Comparison of ENCODE assay signal across 8 mouse cellular contexts in the genomic region with DNA sequence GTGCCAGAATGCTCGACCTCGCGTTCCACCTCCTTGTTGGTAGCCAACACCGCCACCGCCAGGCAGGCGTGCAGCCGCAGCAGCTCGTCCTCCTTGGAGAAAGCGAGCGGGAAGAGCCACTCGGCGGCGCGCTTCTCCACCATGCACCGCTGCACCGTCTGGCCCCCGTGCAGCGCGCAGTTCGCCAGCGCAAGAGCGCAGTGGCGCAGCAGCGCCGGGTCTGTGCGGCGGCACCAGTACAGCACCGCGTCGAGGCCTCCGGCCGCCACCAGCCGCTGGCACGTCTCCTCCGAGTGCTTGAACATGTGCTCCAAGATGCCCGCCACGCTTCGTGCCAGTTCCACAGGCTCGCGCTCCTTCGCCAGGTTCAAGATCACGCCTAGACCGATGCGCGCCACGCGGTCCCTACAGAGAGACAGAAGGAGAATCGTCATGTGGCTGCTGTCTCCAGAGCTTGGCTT. TPM values are rescaled to one million over a fixed set of nuclear protein-coding genes. Genes with fewer than 3 reads are reported as not detected.
DNase-seq lines count a peak whose midpoint lies in the region; ATAC-seq lines count a peak whose summit lies in the region.

No protein-coding gene starts in this region.

- H3K27ac ChIP-seq in heart, embryonic 13.5 days (replicated peaks): no peak overlapping the region
- H3K27ac ChIP-seq in midbrain, embryonic 12.5 days (replicated peaks): 0 out of 2 replicates have a peak overlapping the region, but pooled peaks have one; percentile 1

- H3K9ac ChIP-seq in heart, embryonic 13.5 days: no peak overlapping the region
- H3K9ac ChIP-seq in midbrain, embryonic 12.5 days (replicated peaks): peak overlapping the region; percentile 48

- ATAC-seq in heart, embryonic 13.5 days (ENCODE audit: extremely low read depth, insufficient number of reproducible peaks, low FRiP score, low TSS enrichment): no peak
- ATAC-seq in midbrain, embryonic 12.5 days (ENCODE audit: low FRiP score, low read depth): peak; percentile 49

- peaks cover 97% of the 10 kb centered on the region for H3K27me3 ChIP-seq in heart, embryonic 13.5 days (replicated peaks)
- H3K27me3 ChIP-seq in midbrain, embryonic 12.5 days: peaks cover 69% of the 10 kb centered on the region

- WGBS in heart, embryonic 13.5 days: 6% methylated on average over 48 of the region's 48 CpGs
- WGBS in midbrain, embryonic 12.5 days: 8% methylated on average over 48 of the region's 48 CpGs

- peak overlapping the region; percentile 61 for H3K4me2 ChIP-seq in heart, embryonic 13.5 days
- peak overlapping the region; percentile 55 for H3K4me2 ChIP-seq in midbrain, embryonic 12.5 days (replicated peaks)

- peaks cover 8% of the 10 kb centered on the region; the same call in 1 of the 2 replicates for H3K4me1 ChIP-seq in heart, embryonic 13.5 days
- peaks cover 13% of the 10 kb centered on the region for H3K4me1 ChIP-seq in midbrain, embryonic 12.5 days

- H3K9me3 ChIP-seq in heart, embryonic 13.5 days: no peaks in the 10 kb centered on the region
- H3K9me3 ChIP-seq in midbrain, embryonic 12.5 days: no peaks in the 10 kb centered on the region

- peak overlapping the region; percentile 40 for H3K4me3 ChIP-seq in heart, embryonic 13.5 days
- H3K4me3 ChIP-seq in midbrain, embryonic 12.5 days: peak overlapping the region; percentile 30

- peak; percentile 42 for DNase-seq in ovary, adult 18-20 months (ENCODE audit: low spot score)
- no peak for DNase-seq in ovary, postnatal 14 days (ENCODE audit: low spot score)
- peak; percentile 71 to 78 for DNase-seq in cerebellum, postnatal 25 days
- peak; percentile 55 to 65 for DNase-seq in layer of hippocampus, postnatal 10 days (ENCODE audit: low spot score in 2 of 2)
- peak; percentile 18 for DNase-seq in thymus, postnatal 0 days (ENCODE audit: low spot score)
- DNase-seq in spleen, postnatal 14 days (ENCODE audit: low spot score in 2 of 2): no peak

- H3K36me3 ChIP-seq in heart, embryonic 13.5 days: no peaks in the 10 kb centered on the region
- H3K36me3 ChIP-seq in midbrain, embryonic 12.5 days: peaks cover 19% of the 10 kb centered on the region

RNA-seq across cellular contexts. Expression of a gene that starts 6.7 kb away (rescaled TPM):
- 0.12 and 0.19 TPM in 2 replicates for polyA plus RNA-seq in heart, embryonic 13.5 days (2015; fragmentation: Nextera tagmentation; extraction: Ambion mirVana)
- 10 to 100 TPM; 55.9 to 59.0 TPM for total RNA-seq in layer of hippocampus, postnatal 10 days (2021)
- polyA plus RNA-seq in midbrain, embryonic 12.5 days (2016; fragmentation: Nextera tagmentation; extraction: Ambion mirVana): 36.4 and 37.0 TPM in 2 replicates
- polyA plus RNA-seq in thymus, postnatal 0 days (2015; fragmentation: Nextera tagmentation; extraction: Ambion mirVana): 0.17 and 0.31 TPM in 2 replicates

RNA-seq across cellular contexts. Expression of a gene that starts 8.1 kb away (rescaled TPM):
- polyA plus RNA-seq in heart, embryonic 13.5 days (2015; fragmentation: Nextera tagmentation; extraction: Ambion mirVana): 2.1 and 9.3 TPM in 2 replicates
- 10 to 100 TPM; 65.7 to 66.3 TPM for total RNA-seq in layer of hippocampus, postnatal 10 days (2021)
- polyA plus RNA-seq in midbrain, embryonic 12.5 days (2016; fragmentation: Nextera tagmentation; extraction: Ambion mirVana): 99.7 and 135 TPM in 2 replicates
- 5.2 and 5.8 TPM in 2 replicates for polyA plus RNA-seq in thymus, postnatal 0 days (2015; fragmentation: Nextera tagmentation; extraction: Ambion mirVana)

RNA-seq across cellular contexts. Expression of a gene that starts 12.4 kb away (rescaled TPM):
- polyA plus RNA-seq in heart, embryonic 13.5 days (2015; fragmentation: Nextera tagmentation; extraction: Ambion mirVana): not detected in 2 replicates
- 1 to 10 TPM; 2.4 to 3.1 TPM for total RNA-seq in layer of hippocampus, postnatal 10 days (2021)
- polyA plus RNA-seq in midbrain, embryonic 12.5 days (2016; fragmentation: Nextera tagmentation; extraction: Ambion mirVana): not detected in 2 replicates
- polyA plus RNA-seq in thymus, postnatal 0 days (2015; fragmentation: Nextera tagmentation; extraction: Ambion mirVana): 0.17 TPM in 1 of 2 replicates, not detected in the other

RNA-seq across cellular contexts. Expression of a gene that starts 21.2 kb away (rescaled TPM):
- polyA plus RNA-seq in heart, embryonic 13.5 days (2015; fragmentation: Nextera tagmentation; extraction: Ambion mirVana): 43.9 and 45.6 TPM in 2 replicates
- 10 to 100 TPM; 34.2 to 40.6 TPM for total RNA-seq in layer of hippocampus, postnatal 10 days (2021)
- polyA plus RNA-seq in midbrain, embryonic 12.5 days (2016; fragmentation: Nextera tagmentation; extraction: Ambion mirVana): 88.5 and 89.7 TPM in 2 replicates
- 53.6 and 54.2 TPM in 2 replicates for polyA plus RNA-seq in thymus, postnatal 0 days (2015; fragmentation: Nextera tagmentation; extraction: Ambion mirVana)

RNA-seq across cellular contexts. Expression of a gene that starts 21.2 kb away (rescaled TPM):
- 139 and 151 TPM in 2 replicates for polyA plus RNA-seq in heart, embryonic 13.5 days (2015; fragmentation: Nextera tagmentation; extraction: Ambion mirVana)
- 100 to 1,000 TPM; 116 to 126 TPM for total RNA-seq in layer of hippocampus, postnatal 10 days (2021)
- 155 and 168 TPM in 2 replicates for polyA plus RNA-seq in midbrain, embryonic 12.5 days (2016; fragmentation: Nextera tagmentation; extraction: Ambion mirVana)
- 90.1 and 95.8 TPM in 2 replicates for polyA plus RNA-seq in thymus, postnatal 0 days (2015; fragmentation: Nextera tagmentation; extraction: Ambion mirVana)

Comparison
In these comparisons a context has a peak if more than half of its experiments do, and no peak if none do; other contexts are left out.
1. DNase-seq: peak in ovary, adult 18-20 months (single experiment), cerebellum, postnatal 25 days (2 of 2), layer of hippocampus, postnatal 10 days (2 of 2) and thymus, postnatal 0 days (single experiment); none in ovary, postnatal 14 days (single experiment) and spleen, postnatal 14 days (0 of 2).
2. RNA of a gene that starts 6.7 kb away (polyA plus RNA-seq): 36.4 to 37.0 TPM in midbrain, embryonic 12.5 days; 0.17 to 0.31 TPM in thymus, postnatal 0 days and 0.12 to 0.19 TPM in heart, embryonic 13.5 days; every median in the first group is over 10 times any median in the second.